Mouse (Mus musculus) adrenal gland, adult (tissue): Measurements from ENCODE around the gene Ddx19a.
"Not testable (repeated sequence)": the region's sequence is repeated elsewhere in the genome, so short reads cannot be mapped to it uniquely, and the experiment has no call there.

Experiments
- DNase-seq, 2 experiments: peaks; one replicate each; pipeline ENCODE4 v3.0.0; 2022 to 2023; ENCODE audit warnings: low spot score in 1 of 2; ENCODE audit not compliant: inconsistent age in 2 of 2

The Ddx19a gene

DNA sequence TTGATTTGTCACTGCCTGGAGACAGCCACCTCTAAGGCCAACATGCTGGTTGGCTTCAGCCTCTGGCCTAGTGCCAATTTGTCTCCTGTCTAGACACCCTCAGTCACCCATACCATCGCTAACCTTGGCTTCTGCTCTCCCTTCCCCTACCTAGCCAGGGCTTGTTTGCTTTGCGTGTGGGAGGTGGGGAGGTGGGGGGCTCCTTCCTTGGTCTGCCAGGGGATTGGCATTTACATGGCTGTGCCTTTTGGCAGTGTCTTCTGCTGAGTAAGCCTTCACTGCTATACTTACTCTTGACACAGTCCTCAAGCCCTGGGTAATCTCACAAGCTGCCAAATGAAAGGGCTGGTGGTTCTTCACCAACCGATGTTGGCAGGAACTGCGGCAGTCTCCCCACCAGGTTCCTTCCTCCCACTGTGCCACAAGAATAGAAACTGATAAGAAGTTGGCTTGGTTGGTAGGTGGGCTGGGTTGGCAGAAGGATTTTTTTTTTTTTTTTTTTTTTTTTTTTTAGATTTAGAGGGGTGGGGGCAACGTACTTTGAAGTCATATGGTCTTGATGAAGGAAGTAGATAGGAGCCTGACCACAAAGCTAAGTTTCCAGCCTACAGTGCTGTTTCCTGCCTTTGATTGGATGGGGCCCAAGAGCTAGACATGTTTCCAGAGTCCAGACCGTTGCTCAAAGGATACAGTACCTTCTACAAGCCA, 58.6 kb downstream of the Ddx19a start:
- DNase-seq, result peak; percentile 43 to 76

DNA sequence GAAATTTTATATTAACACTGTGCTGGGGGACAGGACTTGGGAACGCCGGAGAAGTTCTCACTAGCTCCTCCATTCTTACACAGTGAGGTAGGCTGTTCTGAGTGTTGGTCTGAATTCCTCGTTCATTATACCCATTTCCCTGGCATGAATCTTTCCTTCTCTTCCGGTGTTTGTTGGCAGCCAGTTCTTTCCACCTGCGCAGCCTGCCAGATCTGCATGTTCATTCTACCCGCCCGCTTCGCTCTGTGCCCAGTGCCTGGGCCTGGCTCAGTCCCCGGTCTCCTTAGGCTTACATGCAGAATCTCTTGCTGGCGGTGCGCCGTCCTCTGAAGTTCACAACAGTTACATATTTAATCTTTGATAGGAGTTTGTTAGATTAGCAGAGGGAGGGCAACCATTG, 61.4 kb downstream of the Ddx19a start:
- no peak for DNase-seq

DNA sequence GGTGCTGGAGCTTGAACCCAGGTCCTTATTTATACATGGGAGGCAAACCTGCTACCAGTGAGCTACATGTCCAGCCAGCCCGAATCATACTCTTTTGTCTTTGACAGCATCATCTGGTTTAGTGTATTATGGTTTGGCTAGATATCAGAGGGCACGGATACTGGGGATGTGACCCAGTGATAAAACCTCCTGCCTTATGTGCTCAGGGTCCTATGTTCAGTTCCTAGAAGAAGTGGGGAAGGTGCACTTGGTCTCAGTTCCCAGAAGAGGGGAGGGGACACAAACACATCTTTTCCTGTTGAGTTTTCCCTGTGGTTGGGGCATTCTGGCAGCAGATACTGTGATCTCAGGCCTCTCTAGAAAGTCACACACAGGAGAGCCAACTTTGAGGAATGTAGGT, 64.3 kb downstream of the Ddx19a start:
- no peak for DNase-seq

DNA sequence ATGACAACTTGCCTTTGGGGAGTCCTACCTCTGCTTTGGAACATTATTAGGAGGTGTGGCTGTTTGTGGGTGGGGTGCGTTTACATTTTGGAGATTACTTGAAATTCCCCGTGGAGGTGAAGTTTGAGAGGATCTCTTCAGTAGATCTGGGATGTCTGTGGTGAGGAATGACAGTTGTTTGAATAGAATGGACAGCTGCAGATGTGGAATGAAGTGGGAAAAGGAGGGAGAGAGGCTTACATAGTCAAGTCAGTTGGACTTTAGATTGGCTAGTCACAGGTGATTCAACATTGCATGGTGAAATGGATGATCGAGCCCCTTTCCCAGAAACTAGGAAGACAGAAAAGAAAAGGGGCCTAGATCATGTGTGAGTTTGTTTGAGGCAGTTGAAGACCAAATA, 65.2 kb downstream of the Ddx19a start:
- DNase-seq, result no peak

DNA sequence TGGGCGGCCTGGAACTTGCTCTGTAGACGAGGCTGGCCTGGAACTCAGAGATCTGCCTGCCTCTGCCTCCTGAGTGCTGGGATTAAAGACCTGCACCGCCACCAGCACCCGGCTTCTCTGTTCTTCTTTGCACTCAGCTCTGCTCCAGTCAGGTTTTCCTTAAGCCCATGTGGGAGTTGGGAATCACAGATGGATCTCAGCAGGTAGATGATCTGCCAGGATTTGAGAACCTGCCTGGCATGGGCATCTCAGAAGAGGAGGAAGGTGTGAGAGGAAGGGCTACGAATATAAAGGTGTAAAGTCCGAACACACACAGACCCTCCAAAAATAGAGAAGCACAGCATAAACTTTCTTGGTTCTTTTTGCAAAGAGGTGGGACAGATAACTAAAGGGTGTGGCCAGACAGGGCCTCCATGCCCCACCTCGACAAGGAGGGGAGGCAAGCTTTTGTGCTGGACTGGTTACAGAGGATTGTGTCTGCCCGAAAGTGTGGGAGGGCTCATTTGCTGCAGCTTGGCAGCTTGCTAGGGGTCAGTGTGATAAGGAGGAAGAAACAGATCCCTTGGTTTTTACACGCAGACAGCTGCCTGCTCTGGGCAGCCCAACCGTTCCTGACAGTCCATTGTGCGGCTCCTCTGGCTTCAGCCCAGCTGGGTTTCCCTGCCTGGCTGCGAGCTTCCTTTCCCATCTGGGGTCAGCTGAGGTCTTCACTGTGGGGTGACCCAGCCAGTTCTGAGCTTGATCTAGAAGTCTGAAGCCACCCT, 66.2 kb downstream of the Ddx19a start:
- DNase-seq, result peak; percentile 59 to 75

DNA sequence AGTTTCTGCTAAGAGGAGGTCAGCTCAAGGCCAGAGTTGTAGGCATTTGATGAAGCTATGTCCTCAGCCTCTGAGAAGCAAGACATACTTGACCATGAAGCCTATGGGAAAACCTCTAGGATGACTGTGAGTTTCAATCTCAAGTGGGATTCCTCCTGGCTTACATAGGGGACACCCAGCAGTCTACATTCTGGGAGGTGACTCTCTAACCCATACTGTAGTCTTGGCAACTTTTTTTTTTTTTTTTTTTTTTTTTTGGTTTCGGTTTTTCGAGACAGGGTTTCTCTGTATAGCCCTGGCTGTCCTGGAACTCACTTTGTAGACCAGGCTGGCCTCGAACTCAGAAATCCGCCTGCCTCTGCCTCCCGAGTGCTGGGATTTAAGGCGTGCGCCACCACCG, 67.9 kb downstream of the Ddx19a start:
- not testable (repeated sequence) for DNase-seq

DNA sequence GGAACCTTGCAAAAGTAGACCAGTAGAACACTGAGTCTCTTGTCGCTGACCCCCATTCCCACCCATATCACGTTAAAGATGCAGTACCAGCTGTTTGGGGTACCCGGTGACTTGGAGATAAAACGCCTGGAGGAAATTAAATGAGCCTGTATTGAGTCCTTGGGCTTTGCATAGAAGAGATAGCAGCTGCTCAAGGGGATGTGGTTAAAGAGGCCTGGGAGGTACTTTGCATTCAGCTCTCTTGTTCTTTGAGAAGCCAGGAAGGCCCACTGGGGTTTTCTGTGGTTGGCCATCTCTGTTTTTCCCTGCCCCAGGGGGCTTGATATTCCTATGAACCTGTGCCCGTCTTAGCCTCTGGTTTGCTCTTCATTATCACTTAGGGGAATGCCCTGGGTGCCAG, 68.5 kb downstream of the Ddx19a start:
- DNase-seq, result no peak

DNA sequence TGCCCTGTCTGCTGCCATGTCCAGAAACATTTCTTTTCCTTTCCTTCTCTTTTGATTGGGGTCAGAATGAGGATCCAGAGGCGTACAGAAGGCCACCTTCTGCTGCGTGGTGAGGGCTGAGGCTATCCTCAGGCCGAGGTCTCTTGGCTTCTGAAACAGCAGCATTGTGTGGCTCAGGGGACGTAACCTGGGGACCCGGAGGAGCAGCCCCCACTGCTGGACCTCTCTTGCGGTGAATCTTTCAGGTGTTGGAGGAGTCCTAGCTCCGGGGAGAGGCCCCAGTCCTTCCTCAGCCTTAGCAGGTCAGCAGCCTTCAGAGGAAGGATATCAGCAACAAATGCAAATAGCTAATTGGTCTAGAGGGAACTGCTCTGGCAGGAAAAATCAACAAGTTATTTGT, 69.2 kb downstream of the Ddx19a start:
- DNase-seq, result no peak

DNA sequence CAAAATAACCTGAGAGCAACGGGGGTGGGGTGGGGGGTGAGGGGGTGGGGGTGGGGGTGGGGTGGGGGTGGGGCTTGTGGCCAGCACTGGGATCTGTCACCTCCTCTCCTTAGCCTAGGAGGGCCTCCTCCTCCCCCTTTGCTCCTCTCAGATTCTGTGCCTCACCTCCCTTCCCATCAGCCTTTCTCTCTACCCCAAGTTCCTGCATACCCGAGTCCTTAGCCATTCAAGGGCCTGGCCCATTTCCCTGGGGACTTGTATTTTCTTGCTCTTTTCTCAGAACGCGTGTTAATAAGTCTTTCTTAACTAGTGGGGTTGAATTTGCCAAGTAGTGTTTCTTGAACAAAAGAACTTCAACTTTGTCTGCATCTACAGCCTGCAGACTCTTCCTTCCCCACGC, 70.9 kb downstream of the Ddx19a start:
- DNase-seq, result no peak

DNA sequence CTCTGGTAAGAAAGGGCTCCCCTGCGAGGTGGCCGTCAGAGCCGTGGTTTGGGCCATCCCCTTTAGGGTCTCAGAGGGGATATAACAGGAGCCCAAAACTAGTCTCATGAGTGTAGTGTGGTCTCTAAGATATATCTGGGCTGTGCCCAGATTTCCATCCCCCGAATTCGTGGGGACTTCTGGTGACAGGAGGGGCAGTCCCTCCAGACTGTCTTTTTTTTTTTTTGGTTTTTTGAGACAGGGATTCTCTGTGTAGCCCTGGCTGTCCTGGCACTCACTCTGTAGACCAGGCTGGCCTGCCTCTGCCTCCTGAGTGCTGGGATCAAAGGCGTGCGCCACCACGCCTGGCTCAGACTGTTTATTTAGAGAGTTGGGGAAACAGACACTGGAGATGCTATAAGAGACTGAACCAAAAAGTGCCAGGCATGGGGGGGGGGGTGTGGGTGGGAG, 71.9 kb downstream of the Ddx19a start:
- DNase-seq, result no peak
